Mouse (Mus musculus) c-Kit-positive CD71-positive TER-119-positive erythroid progenitor cells, embryonic 14.5 days (primary cell): ENCODE measurements at regions not wholly inside any gene's neighbourhood (a gene's known extent, or its start where the extent isn't known, plus 50 kb on each side); places are given as distances from the start of the nearest gene placed in this dataset.

ENCODE experiments used
- DNase-seq: peaks from one replicate; pipeline ENCODE4 v3.0.0-alpha.2; 2013; ENCODE audit warnings: low spot score

DNA sequence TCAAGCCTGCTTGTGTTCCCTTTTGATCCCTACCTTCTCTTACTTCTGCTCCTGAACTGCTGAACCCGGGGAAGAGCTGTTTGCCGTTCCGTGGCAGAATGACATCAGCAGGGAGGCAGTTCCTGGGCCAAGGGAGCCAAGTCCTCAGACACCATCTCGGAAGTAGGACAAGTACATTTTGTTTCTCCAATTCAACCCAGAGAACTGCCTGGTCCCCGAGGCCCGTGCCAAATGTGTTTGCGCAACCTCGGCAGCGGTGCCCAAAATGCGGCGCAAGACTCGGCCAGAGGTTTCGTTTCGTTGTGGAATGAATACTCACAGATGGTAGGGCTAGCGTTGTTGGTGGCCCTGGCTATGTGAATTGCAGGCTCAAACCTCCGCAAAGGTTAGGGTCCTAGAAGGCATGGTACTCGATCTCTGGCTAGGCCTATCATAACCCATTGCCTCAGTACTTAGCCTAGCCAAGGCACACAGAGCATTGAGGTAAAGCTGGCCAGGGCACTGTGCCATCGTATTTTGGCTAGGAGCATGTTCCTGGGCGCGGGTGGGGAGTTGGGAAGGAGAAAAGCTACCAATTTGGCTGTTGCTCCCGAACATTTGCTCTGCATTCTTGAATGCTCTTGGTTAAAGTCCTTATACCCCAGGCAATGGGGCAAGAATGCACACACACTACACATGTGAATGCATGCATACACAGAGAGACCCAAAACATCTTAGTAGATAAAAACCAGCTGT, 333.0 kb downstream of the Foxo1 start:
- no peak for DNase-seq

DNA sequence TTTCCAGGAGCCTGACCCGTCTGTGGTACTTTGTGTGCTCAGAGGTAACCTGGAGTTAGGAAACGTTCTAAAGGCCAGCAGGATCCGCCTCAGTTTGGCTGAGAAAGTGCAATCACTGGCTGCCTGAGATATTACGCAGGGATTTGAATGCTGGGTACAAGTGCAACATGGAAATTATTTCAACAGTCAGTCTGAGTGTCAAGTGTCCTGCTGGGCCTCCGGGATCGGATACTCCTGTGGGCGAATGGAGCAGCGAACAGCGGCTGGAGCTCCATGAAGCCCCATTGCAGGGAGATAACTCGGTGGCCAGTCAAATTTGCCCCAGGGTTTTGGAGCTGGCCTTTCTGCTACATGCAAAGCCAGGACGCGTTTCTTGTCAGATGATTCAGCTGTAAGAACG, 332.4 kb downstream of the Foxo1 start:
- DNase-seq: no peak

DNA sequence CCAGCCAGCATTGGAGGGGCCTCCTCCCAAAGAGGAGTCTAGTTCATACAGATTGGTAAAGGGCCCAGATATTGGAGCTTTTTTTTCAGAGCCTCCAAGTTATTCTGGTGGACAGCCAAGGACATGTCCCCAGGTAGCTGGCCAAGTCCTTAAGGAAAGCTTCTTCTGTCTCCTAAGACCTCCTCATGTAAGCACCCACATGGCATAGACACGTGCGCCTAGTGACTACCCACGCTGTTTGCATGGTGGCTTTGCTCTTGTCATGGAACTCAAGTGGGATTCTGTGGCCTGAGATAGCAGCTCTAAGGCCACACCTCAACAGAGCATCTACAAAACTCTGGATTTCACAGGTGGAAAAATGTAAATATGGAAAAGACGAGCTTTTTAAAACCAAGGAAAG, 332.0 kb downstream of the Foxo1 start:
- DNase-seq: no peak

DNA sequence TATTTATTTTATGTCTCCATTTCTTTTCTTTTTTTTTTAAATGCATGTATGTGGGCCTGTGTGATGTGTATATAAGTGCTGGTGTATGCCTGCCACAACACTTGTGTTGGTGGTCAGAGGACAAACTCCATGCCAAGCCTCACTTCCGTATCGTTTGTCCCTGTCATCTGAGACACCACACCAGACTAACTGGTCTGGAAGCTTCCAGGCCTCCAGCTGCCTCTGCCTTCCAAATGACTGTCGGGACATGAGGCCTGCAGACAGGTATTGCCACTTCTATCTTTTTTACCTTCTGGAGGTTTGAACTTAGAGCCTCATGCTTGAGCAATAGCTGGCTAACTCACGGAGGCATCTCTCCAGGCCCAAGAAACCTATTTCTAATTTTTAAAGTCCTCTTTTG, 318.3 kb downstream of the Foxo1 start:
- DNase-seq: no peak

DNA sequence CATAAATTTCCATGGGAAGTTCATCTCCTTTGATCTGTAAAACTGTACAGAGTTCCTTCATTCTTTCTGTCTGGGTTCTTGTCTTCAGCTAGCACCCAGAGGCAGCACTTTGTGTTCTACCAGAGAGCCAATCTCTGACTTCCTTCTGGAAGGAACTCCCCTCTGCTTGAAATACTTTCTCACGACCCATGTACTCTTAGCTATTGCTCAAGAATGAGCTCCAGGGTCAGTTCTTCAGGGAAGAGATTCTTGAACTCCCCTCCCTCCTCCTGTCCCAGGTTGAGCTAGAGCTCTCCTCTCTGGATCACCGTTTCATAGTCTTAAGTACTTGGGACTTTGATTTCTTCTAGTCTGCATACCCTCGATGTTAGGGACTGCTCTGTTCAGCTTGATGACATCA, 311.8 kb downstream of the Foxo1 start:
- DNase-seq: no peak

DNA sequence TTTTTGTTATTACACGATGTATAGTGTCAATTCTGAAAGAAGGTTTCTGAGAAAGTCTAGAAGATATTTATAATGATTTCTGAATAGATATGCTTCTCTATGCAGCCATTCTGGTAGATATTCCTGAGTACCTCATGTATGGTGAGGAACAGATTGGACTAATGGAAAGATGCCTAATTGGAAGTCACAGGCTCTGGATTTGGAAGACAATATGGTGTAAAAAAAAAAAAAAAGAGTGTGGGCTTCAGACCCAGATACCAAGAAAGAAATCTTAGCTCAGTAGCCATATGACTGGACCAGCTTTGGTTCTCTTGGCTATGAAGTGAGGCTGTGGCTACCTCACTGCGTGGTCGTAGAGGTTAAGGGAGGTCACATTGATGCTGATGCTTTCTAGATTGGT, 311.0 kb downstream of the Foxo1 start:
- DNase-seq: no peak

DNA sequence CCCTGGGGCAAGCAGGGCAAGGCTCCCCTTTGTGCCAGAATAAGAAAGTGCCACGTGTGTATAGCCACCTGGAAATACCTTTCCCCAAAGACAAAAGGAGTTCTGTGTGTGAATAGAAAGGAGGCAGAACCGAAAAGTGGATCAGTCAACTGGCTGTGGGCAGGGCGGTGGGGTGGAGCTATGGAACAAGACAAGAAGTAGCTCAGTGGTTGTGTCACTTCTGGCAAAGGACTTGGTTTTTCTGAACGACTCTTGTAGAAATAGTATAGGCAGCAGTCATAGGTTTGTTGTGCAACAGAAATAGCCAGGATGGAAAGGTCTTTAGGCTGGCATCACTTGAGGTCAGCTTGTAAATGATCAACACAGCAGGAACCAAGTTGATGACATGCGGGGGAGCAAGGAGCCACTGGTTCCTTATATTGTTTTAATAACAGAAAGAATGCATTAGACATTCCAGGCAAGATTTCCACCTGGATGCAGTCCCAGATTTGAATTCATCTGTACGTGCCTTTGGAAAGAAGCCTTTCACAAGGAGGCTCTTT, 308.6 kb downstream of the Foxo1 start:
- DNase-seq: no peak

DNA sequence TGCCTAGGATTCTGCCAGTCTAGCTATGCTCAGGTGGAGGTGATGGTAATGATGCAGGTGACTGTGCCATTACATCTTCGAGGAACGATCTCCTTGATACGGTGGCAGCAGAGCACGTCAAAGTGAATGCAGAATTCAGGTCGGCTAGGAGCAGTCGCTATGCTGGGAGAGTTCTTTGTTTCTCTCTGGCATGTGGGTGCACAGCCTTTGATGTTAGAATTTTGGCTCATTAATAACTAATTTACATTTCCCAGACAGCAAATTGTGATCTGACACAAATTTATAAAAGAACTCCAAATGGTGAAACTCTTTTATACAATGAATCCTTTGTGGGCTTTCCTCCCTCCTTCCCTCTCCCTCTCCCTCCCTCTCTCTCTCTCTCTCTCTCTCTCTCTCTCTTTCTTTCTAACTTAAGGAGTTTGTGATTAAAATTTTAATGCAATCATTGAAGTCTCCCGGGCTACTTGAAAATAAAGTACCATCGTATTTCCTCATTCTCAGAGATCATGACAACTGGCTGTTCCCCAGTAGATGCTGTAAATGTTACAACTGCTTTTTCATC, 307.2 kb downstream of the Foxo1 start:
- no peak for DNase-seq

DNA sequence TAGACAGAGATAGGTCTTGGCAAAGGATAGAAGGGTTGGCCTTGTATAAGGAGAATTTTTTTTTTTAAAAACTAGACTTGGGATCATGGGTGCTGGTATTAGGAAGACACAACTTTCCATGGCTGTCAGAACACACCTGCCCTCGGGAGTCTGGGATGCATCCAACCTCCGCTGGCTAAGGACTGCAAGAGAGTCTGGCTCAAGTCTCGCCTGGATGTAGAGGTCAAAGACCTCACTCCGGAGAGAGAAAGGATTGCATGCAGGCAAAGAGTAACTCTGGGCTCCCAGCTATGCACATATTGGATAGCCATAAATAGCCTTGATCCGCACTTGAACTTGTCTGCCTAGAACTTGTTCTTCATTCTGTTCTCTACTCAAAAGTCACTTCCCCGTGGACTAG, 306.2 kb downstream of the Foxo1 start:
- no peak for DNase-seq

DNA sequence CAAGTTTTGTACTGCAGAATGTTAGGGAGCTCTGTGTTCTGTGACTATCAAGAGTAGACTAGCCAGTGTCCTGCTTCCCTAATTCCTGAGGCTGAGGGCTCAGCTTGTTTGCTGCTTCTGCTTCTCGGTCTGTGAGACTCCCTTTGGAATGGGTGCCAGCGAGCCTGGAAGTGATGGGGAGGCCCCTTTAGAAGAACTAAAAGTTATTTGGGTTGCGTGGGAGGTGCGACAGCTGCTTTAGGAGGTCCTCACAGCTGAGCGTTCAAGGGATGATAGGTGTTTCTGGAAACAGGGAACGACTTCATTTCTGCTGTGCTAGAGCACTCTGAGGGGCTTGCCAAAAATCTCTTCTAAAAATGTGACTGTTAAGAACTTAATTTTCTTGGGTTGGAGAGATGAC, 305.7 kb downstream of the Foxo1 start:
- no peak for DNase-seq

DNA sequence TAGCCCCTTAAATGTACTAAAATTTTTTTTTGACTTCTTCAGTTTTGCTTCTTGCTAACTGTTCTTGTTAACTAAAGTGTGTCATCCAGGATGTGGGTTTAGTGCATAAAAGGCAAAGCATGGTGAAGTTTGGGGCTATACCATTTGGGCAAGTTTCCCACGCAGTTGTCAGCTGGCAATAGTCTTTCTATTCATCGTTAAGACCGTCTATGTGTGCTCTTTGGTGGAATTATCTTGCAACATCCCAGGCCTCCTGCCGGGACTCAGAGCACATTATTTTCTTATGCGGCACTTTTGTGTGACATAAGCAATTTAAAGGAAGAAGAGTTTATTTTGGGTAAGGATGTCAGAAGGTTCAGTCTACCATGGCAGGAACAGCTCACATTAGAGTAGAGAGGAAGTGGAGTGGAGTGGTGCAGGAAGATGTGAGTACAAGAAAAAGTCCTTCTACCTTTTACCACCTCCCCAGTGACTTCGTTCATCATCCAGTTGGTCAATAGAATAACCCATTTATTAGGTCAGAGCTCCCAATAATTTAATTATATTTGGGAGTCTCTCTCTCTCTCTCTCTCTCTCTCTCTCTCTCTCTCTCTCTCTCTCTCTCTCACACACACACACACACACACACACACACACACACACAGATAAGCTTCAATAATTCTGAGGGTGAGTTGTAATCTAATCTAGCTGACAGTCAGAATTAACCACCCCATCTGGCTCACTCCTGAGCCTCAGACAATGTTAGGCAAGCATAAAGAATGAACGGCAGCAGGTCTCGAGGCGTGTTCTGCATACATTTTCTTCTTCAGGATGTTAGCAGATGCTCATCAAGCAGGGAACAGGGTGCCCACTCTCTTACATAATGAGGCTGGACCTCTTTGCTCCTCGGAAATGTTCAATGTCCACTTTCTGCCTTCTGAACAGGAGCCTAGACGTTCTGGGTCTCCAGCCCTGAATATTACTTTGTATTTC, 304.7 kb downstream of the Foxo1 start:
- no peak for DNase-seq

DNA sequence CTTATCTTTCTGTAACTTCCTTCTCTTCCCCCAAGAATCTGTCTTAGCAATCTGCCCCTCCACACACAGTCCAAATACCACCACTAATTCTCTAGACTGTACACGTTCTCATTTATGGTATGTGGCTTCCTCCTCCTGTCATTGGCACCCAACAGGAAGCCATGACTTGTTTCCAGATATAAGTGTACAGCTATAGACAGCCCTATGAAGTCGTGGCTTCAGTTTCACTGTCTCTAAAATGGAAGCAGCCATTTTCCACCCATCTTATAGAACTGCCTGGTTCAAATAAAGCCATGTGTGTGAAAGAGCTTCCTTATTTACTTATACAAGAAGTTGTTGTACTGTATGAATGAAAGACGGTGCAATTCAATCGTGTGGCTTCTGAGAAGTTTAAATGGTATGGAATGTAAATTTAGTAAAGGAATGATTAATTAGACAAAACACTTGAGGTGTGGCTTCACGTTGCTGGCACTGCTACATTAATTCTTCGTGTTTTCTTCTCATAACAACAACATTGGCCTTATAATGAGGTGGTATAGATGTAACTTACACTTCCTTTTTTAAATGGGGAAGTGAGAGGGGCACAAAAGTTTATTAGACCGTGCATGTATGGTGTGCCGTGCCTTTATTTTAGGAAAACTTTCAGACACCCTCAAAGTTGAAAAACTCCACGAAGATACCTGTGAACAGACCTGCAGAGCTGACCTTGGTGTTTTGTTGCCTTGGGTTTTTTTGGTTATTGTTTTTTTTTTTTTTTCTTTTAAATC, 299.7 kb downstream of the Foxo1 start:
- no peak for DNase-seq

DNA sequence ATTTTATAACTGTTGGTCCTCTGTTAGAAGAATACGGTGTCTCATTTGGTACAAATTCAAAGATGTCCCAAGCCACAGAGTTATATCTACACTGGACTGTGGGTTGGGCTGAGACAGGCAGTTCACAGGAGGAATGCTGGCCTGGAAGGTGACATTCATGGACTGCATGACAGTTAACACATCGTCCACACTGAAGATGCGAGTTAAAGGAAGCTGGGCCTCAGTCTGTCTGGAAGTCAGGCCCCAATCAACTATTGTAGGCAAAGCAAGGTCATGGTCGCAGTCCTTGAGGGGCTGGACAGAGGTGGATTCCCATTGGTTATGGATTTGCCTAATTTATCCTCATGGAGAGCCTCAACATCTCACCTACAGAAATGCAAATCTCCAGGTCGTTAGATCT, 295.5 kb downstream of the Foxo1 start:
- DNase-seq: no peak

DNA sequence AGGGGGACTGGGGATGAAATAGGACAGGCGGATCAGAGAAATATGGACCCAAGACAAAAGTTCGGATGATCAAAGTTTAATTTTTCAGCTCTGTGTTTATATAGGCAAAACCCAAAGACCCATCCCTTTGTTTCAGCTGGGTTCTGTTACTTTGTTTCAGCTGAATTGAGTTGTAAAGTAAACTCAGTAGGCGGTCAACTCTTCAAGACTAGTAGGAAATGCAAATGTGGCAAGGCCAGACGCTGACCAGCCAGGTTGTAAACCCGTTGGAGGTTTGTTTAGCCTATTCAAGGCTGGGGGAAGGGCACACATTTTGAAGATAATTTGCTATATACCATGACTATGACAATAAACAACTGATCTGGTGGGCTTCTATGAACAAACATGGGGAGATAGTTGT, 294.7 kb downstream of the Foxo1 start:
- no peak for DNase-seq

DNA sequence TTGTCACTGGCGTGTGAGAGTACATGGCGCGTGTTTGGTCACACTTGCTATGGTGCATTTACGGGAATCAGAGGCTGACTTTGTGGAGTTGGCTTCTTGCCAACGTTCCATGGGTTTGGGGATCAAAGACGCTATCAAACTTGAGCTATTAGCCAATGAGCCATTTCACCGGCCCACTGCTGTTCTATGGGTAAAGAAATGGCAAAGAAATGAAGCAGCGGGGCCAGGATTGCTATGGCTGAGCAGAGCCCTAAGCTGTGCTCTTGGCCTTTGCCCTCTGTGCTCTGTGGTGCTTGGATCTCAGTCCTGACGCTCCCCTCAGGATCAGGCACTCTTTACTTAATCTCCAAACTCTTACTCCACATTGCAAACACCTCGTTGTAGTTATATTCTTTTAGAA, 291.3 kb downstream of the Foxo1 start:
- no peak for DNase-seq

DNA sequence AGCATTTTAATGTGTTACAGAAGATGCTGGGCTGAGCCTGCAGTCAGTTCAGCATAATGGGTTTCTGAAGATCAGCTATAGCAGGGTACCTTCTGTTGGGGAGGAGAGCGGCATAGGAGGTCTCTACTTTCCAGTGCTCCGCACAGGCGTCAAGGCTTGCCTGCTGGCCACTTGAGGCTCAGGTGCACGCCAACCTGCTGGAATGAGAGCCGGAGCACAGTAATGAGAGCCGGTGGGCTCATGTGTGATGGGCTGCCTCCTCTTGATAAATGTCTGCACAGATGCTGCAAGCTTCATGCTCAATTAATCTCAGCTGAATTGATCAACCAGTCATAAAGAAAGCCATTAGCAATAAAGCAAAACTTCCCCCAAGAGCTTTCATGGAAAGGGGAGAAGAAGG, 290.6 kb downstream of the Foxo1 start:
- DNase-seq: no peak

DNA sequence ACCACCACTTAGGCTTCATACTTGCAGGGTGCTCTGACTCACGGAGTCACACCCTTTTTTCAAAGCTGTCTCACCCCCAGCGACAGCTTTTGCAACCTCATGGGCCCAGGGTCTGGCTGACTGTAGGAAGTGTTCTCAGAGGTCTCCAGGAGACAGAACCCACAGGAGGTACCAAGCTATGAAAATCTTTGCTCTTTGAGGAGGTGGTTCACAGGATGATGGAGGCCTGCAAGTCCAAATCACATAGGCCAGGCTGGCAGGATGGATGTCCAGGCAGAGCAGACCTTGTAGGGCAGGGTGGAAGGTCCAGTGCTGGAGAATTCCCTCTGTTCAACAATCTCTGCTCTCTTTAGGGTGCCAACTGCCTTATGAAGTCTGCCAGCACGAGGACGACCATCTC, 289.2 kb downstream of the Foxo1 start:
- no peak for DNase-seq

DNA sequence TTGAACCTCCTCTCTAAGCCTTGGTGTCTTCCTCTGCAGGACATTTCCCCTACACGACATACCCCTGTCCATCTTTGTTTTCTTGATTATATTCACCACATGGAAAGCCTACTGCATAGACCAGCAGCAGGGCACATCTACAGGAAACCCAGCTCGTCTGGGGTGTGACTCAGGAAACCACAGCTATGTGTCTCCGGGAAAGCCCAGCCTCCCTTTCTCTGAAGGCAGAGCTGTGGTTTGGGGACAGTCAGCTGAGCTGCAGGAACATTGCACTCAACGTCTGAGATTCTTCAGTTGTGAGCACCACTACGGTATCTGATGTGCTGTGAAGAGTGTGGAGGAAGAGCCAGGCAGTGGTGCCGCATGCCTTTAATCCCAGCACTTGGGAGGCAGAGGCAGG, 286.9 kb downstream of the Foxo1 start:
- no peak for DNase-seq

DNA sequence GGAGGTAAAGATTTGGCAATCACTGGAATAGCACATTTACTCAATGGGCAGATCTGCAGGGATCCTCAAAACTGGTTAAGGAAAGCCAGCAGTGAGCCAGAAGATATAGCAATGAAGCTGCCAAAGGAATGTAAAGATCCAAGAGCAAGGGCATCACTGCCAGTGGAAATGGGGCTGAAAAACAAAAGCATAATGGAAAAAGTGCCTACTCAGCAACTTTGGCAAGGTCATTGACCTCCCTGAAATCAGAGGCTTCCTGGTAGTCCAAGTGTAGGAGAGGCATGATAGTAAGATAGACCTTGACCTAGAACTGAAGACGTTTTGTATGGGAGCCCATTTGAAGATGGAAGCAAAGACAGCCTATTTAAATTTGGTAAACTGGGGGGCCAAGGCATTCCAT, 286.4 kb downstream of the Foxo1 start:
- no peak for DNase-seq

DNA sequence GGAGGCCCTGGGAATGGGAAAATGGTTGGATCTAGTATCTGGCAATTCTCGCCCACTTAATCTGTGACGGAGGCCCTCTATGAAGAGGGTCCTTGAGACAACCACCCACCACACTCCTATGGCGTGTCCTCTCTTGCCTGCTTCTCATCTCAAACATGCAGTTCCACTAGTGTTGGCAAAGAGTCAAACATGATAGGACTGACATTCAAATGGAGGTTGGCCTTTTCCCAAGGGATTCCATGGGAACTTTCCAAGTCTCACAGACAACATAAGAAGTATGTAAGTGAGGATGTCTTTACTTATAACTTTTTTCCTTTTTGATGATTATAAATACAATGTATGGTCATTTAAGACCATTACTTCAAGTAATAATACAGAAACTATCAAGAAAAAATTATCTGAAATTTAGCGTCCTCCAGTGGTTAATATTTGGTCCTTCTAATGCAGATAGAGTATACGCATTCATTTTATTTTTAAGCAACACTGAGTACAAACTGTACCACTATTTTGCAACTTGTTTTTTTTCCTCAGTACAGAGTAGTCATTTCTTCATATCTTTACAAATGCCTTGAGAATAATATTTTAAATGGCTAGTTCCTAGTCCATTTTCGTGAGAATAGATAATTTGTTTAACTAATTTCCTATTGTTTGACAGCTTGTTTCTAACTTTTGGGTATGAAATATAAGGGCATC, 280.2 kb downstream of the Foxo1 start:
- DNase-seq: no peak

DNA sequence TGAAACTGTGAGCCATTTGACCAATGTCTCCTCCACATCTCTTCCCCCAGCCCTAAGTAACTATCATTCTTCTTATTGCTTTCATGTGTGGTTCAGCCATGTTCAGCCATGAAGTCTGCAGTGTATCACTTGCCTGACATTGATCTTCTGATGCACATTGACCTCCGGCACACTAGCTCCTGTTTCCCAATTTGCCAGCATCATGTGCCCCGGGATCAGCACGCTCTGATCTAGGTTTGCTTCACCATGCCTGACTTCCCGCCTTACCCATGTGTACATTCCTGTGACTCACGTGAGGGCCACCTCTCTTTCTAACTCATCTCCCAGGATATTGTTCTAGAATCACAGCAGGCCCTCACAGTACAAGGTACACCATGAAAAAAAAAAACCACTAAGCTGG, 277.9 kb downstream of the Foxo1 start:
- no peak for DNase-seq
